Mouse (Mus musculus) neural tube, embryonic 11.5 days (tissue): Measurements from ENCODE around the gene Sept6. TPM values are rescaled to one million over a fixed set of nuclear protein-coding genes. Genes with fewer than 3 reads are reported as not detected.

Experiments
- ATAC-seq: fragments of 200-750 bp; cut with Nextera tagmentation; 2 replicates; pipeline ENCODE4 v1.8.0; 2017; ENCODE audit warnings: moderate number of reproducible peaks, mild to moderate bottlenecking, moderate TSS enrichment, moderate library complexity; ENCODE audit not compliant: insufficient read depth, low FRiP score, low TSS enrichment
- DNase-seq: peaks from one replicate; pipeline ENCODE4 v3.0.0-alpha.2; 2015; ENCODE audit warnings: low spot score
- H3K27ac ChIP-seq: fragments of 300-500 bp; sonication (generic); 2 replicates; pipeline ENCODE4 v1.5.1; 2014; ENCODE audit warnings: low read depth, mild to moderate bottlenecking, low read length
- H3K27me3 ChIP-seq: fragments of 300-500 bp; sonication (generic); 2 replicates; pipeline ENCODE4 v1.6.1; 2014; ENCODE audit warnings: mild to moderate bottlenecking, low read length, mixed read lengths; ENCODE audit not compliant: control insufficient read depth, insufficient read depth
- H3K36me3 ChIP-seq: fragments of 300-500 bp; sonication (generic); 2 replicates; pipeline ENCODE4 v1.6.1; 2014; ENCODE audit warnings: mild to moderate bottlenecking, low read length, moderate library complexity, mixed read lengths; ENCODE audit not compliant: control insufficient read depth, insufficient read depth
- H3K4me1 ChIP-seq: fragments of 300-500 bp; sonication (generic); 2 replicates; pipeline ENCODE4 v1.6.1; 2014; ENCODE audit warnings: low read length, mixed read lengths; ENCODE audit not compliant: control insufficient read depth, insufficient read depth
- H3K4me2 ChIP-seq: fragments of 300-500 bp; sonication (generic); 2 replicates; pipeline ENCODE4 v1.6.1; 2014; ENCODE audit warnings: low read depth, mild to moderate bottlenecking, moderate library complexity
- H3K4me3 ChIP-seq: fragments of 300-500 bp; sonication (generic); 2 replicates; pipeline ENCODE4 v1.5.1; 2014; ENCODE audit warnings: low read depth, low read length
- H3K9ac ChIP-seq: fragments of 300-500 bp; sonication (generic); 2 replicates; pipeline ENCODE4 v1.6.1; 2014; ENCODE audit warnings: mild to moderate bottlenecking, low read length
- H3K9me3 ChIP-seq: fragments of 300-500 bp; sonication (generic); 2 replicates; pipeline ENCODE4 v1.6.1; 2016; ENCODE audit warnings: low read length; ENCODE audit not compliant: control insufficient read depth
- WGBS: fragments of 180-500 bp; shearing (Covaris S2); extraction: QIAGEN DNeasy Blood & Tissue Kit; methylation state at CpG from one replicate; pipeline ENCODE4 v1.1.7; 2014; 5-methylcytosine and 5-hydroxymethylcytosine counted together
- polyA plus RNA-seq: library from polyadenylated mRNA; unstranded; fragments of >200 nt; fragmentation: Nextera tagmentation; extraction: Ambion mirVana; gene quantifications from 2 replicates; pipeline ENCODE4 v1.2.1, GENCODE M21; 2014

Sept6 gene
- polyA plus RNA-seq, 1 experiment from 2014 or later, result 59.3 TPM

DNA sequence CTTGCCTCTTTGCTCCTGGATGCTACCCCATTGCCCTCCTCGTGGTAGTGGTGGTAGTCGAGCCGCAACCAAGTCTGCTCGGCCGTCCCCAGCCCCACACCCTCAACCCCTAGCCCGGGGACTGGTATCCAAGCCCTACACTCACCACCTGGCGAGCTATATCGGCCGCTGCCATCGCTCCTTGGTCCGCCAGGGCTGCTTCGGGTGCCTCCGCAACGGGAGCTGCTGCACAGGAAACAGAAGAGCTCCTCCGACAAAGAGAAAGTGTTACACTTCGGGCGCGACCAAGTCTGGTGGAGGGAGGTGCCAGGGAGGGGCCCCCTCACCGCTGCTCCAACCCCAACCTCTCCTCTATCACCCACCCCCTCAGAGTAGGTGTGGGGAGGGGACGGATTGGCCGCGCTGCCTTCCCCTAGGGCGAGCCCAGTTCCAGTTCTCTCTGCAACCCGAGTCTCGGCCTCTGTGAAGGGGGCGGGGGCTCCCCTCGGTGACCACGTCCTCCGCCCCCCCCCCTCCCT is 2.3 kb downstream of the Sept6 start:
- ATAC-seq (peak; percentile 86), DNase-seq (peak; percentile 77)
- Histone ChIP-seq H3K27me3 (no peaks in the 10 kb centered on the region), H3K4me2 (peak overlapping the region; percentile 58), H3K4me3 (peak overlapping the region; percentile 53), H3K9me3 (no peaks in the 10 kb centered on the region), H3K27ac (peak overlapping the region; percentile 39; the same call in 1 of the 2 replicates), H3K9ac (peak overlapping the region; percentile 62), H3K36me3 (no peaks in the 10 kb centered on the region), H3K4me1 (no peaks in the 10 kb centered on the region)
- 19% methylated on average over 24 of the region's 29 CpGs for WGBS

DNA sequence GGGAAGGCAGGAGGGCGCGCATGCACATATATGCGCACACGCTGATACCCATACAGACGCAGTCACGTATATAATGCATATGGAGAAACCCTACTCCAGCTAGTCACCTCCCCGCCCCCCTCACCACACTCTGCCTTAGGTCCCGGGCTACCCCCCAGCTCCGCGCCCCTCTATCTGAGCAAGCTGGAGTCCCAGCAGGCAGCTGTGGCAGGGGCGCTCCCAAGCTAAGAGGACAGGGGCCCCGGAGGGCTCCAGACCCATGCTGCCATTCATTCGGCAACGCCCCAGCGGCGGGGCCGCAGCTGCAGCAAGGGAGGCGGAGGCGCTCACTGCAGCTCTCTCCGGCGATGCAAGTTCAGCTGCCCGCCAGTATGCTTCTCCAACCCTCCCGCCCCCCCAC is 2.8 kb downstream of the Sept6 start:
- no peaks in the 10 kb centered on the region; the same call in 1 of the 2 replicates for H3K4me1 ChIP-seq
- 19% methylated on average over 17 of the region's 23 CpGs for WGBS
- peak; percentile 70 for ATAC-seq
- peak; percentile 45 for DNase-seq
- peak overlapping the region; percentile 39; the same call in 1 of the 2 replicates for H3K27ac ChIP-seq
- no peaks in the 10 kb centered on the region for H3K27me3 ChIP-seq
- H3K4me2 ChIP-seq, result peak overlapping the region; percentile 58
- H3K9me3 ChIP-seq, result no peaks in the 10 kb centered on the region
- no peaks in the 10 kb centered on the region for H3K36me3 ChIP-seq
- H3K9ac ChIP-seq, result peak overlapping the region; percentile 62
- peak overlapping the region; percentile 53 for H3K4me3 ChIP-seq

DNA sequence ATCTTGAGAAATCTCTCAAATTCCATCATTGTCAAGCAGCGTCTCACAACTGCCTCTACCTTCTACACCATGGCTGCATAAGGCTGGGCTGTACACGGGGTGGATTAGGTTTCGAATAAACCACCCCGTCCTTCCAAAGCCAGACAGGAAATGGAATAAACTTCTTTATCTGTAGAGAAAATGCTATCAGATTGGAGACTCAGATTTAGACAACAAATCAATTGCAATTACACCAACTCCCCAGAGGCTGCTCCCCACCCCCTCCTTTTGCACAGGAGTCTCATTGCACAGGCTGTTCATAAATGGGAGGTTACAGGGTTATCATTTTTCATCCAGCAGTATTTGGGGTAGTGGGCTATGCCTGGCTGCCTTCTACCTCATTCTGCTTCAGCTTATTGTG is 3.7 kb downstream of the Sept6 start:
- no peak overlapping the region for H3K4me3 ChIP-seq
- H3K9ac ChIP-seq, result no peak overlapping the region
- no peaks in the 10 kb centered on the region for H3K27me3 ChIP-seq
- DNase-seq (no peak), ATAC-seq (no peak)
- H3K36me3 ChIP-seq, result no peaks in the 10 kb centered on the region
- H3K4me2 ChIP-seq, result peak overlapping the region; percentile 58
- 68% methylated on average over 4 of the region's 4 CpGs for WGBS
- H3K9me3 ChIP-seq, result no peaks in the 10 kb centered on the region
- H3K27ac ChIP-seq, result no peak overlapping the region
- no peaks in the 10 kb centered on the region; the same call in 1 of the 2 replicates for H3K4me1 ChIP-seq

DNA sequence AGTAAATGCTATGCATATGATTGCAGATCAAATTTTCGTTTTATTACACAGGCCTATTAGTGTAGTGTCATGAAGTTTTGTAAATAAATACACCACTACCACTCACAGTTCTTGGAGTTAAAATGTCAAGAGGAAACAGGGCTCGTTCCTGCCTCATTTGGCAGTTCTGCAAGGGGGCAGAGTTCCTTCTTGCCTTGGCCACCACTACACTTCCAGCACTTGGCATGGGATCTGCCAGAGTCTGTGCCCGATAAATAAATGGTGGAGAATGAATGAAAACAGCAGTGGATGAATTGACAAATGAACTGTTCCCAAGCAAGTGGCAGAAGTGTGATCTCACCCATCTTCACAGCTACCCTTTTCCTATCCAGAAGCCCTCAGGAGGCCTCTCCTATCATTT is 6.6 kb downstream of the Sept6 start:
- DNase-seq (no peak), ATAC-seq (no peak)
- H3K36me3 ChIP-seq, result no peaks in the 10 kb centered on the region
- H3K9ac ChIP-seq, result no peak overlapping the region
- no peaks in the 10 kb centered on the region for H3K27me3 ChIP-seq
- H3K4me2 ChIP-seq, result no peak overlapping the region
- no peaks in the 10 kb centered on the region; the same call in 1 of the 2 replicates for H3K4me1 ChIP-seq
- WGBS, result 69% methylated on average over 3 of the region's 3 CpGs
- no peak overlapping the region for H3K4me3 ChIP-seq
- no peak overlapping the region for H3K27ac ChIP-seq
- no peaks in the 10 kb centered on the region for H3K9me3 ChIP-seq

DNA sequence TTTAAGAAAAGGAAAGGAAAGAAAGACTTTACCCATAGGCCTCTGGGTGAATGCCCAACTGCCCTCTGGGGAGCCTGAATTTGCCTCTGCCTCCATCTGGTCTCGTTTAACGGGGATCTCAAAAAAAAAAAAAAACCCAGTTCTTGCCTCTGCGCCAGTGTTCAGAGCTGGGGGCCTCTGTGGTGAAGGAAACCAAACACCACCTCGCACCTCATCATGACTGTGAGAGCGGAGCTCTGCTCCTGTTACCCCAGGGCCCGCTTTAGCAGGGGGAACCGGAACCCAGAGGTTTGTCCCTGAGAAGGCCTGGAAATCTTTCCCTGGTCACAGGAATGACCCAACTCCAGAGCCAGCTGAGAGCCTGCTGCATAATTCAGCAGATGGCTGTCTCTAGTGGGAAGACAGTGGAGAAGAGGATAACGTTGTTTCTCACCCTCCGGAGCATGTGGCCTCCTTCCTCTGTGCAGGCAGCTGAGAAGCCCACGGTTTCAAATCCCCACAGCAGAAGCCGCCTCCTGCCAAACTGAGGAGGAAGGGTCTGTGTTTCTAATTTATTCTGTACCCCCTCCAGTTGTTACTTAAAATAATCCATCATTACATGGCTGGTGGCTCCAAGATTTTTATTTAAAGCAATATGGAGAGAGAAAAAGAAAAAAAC is 7.8 kb downstream of the Sept6 start:
- Histone ChIP-seq H3K4me3 (no peak overlapping the region), H3K4me2 (no peak overlapping the region), H3K9ac (no peak overlapping the region), H3K27ac (peak overlapping the region; percentile 67), H3K9me3 (no peaks in the 10 kb centered on the region), H3K36me3 (no peaks in the 10 kb centered on the region), H3K27me3 (no peaks in the 10 kb centered on the region), H3K4me1 (no peaks in the 10 kb centered on the region; the same call in 1 of the 2 replicates)
- WGBS, result 53% methylated on average over 11 of the region's 11 CpGs
- ATAC-seq, result no peak
- peak; percentile 23 for DNase-seq

DNA sequence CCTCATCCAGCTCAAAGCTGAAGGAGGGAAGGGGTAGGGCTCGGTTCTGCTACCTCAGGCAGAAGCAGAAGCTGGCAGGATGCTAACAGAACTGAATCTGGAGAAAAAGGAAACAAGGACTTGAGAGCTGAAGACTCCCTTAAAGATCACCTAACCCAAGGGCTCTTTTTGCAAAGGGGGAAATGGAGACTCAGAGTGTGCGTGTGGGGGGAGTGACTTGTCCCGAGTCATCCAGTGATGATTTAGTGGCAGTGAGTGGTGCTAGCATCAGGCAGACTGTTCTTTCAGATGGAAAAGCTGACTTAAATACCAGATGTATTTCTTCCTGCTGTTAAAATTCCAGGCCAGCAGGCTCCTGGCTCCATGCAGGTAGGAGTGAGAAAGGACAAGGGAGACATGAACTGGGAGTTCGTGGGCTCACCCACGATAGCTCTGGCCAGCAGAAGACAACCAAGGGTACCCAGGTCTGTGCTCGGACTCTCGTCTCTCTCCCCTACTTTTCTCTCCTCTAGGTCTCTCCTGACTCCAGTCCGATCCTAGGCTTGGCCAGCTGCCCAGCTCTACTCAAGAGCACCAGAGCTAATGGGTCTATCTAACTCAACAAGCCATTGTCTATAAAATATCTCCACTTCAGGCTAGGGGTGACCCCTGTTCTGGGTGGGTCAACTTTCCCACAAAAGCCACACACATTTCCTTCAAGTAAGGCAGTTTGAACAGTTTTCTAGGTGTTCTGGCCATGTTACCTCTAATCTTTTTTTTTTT is 8.5 kb downstream of the Sept6 start:
- Histone ChIP-seq H3K9me3 (no peaks in the 10 kb centered on the region), H3K27me3 (no peaks in the 10 kb centered on the region), H3K4me3 (no peak overlapping the region), H3K36me3 (no peaks in the 10 kb centered on the region), H3K27ac (peak overlapping the region; percentile 67; the same call in 1 of the 2 replicates), H3K4me2 (no peak overlapping the region), H3K4me1 (no peaks in the 10 kb centered on the region; the same call in 1 of the 2 replicates), H3K9ac (no peak overlapping the region)
- ATAC-seq (no peak), DNase-seq (peak; percentile 25)
- WGBS, result 60% methylated on average over 8 of the region's 8 CpGs

DNA sequence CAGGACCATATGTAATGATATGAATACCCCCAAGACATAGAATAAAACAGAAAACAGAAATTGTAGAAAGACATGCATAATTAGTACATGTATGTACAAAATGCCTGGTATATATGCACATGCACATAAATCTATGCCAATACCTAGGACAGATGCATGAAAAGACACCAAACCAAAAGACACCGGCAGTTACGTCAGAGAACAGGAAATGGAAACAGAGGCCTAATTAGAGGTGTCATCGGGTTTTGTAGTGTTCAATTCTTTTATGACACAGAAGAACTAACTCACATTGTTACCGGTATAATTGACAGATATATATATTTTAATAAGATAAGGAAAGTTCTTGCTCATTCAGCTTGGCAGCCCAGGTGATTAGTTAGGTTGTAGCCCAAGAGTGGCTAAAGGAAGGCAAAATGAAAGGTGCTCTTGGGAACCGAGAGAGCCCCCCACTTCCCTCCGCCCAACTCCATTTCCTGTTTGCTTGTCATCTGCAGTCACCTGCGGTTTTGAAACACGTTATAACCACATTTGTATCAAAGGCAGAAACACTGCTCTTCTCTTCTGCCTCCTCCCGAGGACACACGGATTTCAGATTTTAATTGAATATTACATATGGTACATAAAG is 10.9 kb downstream of the Sept6 start:
- H3K27me3 ChIP-seq, result no peaks in the 10 kb centered on the region
- no peaks in the 10 kb centered on the region for H3K9me3 ChIP-seq
- H3K4me3 ChIP-seq, result no peak overlapping the region
- no peak overlapping the region for H3K27ac ChIP-seq
- no peaks in the 10 kb centered on the region; the same call in 1 of the 2 replicates for H3K4me1 ChIP-seq
- H3K9ac ChIP-seq, result no peak overlapping the region
- DNase-seq, result no peak
- H3K36me3 ChIP-seq, result no peaks in the 10 kb centered on the region
- no peak overlapping the region for H3K4me2 ChIP-seq
- WGBS, result 83% methylated on average over 10 of the region's 10 CpGs
- no peak for ATAC-seq

DNA sequence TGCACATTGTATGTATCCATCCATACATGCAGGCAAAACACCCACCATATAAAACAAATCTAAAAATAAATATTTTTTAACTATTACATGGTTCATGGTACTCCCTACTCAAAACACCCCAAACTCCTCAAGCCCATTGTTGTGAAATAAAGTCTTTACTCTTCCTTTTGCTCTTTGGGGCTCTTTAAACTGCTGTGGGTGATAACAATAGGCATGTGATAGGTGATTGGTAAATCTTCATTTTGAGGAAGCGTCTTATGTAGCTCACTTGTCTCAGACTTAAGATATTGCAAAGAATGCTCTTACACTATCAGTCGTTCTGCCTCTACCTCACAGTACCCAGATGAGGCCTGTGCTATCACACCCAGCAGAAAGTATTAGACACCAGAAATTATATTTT is 13.7 kb downstream of the Sept6 start:
- no peak overlapping the region for H3K27ac ChIP-seq
- H3K36me3 ChIP-seq, result no peaks in the 10 kb centered on the region
- H3K4me1 ChIP-seq, result no peaks in the 10 kb centered on the region
- 81% methylated on average over 2 of the region's 2 CpGs for WGBS
- ATAC-seq (no peak), DNase-seq (no peak)
- no peak overlapping the region for H3K4me2 ChIP-seq
- no peak overlapping the region for H3K4me3 ChIP-seq
- no peaks in the 10 kb centered on the region for H3K9me3 ChIP-seq
- no peak overlapping the region for H3K9ac ChIP-seq
- no peaks in the 10 kb centered on the region for H3K27me3 ChIP-seq
